Mouse (Mus musculus): ENCODE results near the gene Zbtb14.

DNA sequence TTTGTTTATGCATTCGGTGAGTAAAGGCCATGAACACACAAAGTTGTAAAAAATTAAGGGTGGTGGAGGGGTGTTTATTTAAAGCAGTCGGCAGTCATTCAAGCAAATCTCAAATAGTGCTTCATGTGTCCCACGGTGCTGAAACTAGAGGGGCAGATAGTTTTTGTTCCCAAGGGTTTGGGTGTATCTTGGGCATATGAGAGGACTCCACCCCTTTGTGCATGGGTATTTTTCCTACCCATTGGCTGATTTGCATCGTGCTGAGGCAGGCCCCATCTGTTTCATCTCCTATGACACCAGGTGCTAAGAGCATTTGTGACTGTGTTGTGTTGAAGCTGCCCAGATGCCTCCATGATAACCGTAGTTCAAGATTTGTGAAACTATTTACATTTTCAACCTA is 55.0 kb downstream of the Zbtb14 start:
- TF ChIP-seq POLR2A (IDR thresholded peaks at IDR 0.05; ENCODE audit: borderline replicate concordance, control insufficient read depth, low read depth, low read length), result no peak
- TF ChIP-seq CTCF (IDR thresholded peaks at IDR 0.05; ENCODE audit: control insufficient read depth, insufficient read depth, low read length), result no peak

Data from bone marrow, adult 2 months (tissue).